In genomic region chr8:72002942-72003341, GRCm38 (mm10) we compare ENCODE assay signal across 28 mouse cellular contexts. TPM values are rescaled to one million over a fixed set of nuclear protein-coding genes. Genes with fewer than 3 reads are reported as not detected.
DNase-seq lines count a peak whose midpoint lies in the region; ATAC-seq and TF ChIP-seq lines count a peak whose summit lies in the region.
"Had no signal": no experiment of that assay in that cellular context is flagged by ENCODE, and none has a peak within 500 bp of the region (broad histone marks: within the 10 kb centered on the region; RNA-seq: fewer than 3 reads in every experiment).

No protein-coding gene starts in this region.

- H3K27me3 ChIP-seq in stomach, postnatal 0 days (ENCODE audit: control insufficient read depth, insufficient read depth, low read length): no peaks in the 10 kb centered on the region
- H3K27me3 ChIP-seq: CH12.LX had no signal

- no peak overlapping the region for H3K27ac ChIP-seq in stomach, postnatal 0 days (replicated peaks)

- H3K36me3 ChIP-seq in stomach, postnatal 0 days (ENCODE audit: control insufficient read depth, insufficient read depth, low read length): no peaks in the 10 kb centered on the region
- H3K36me3 ChIP-seq: G1E had no signal

- H3K4me3 ChIP-seq in stomach, postnatal 0 days (ENCODE audit: low read depth, low read length): no peak overlapping the region

- H3K9me3 ChIP-seq in stomach, postnatal 0 days (ENCODE audit: control insufficient read depth, low read length): no peaks in the 10 kb centered on the region
- H3K9me3 ChIP-seq: G1E had no signal

- no peak for TF ChIP-seq CTCF in stomach, postnatal 0 days (IDR thresholded peaks at IDR 0.05; ENCODE audit: low read depth)

- no peak for TF ChIP-seq EP300 in stomach, postnatal 0 days (optimal IDR thresholded peaks at IDR 0.05)

- H3K9ac ChIP-seq in stomach, postnatal 0 days (ENCODE audit: low read length): no peak overlapping the region

- H3K4me2 ChIP-seq in stomach, postnatal 0 days (replicated peaks; ENCODE audit: low read depth): no peak overlapping the region

- no peaks in the 10 kb centered on the region for H3K4me1 ChIP-seq in stomach, postnatal 0 days (replicated peaks; ENCODE audit: control insufficient read depth, insufficient read depth)

- DNase-seq in testis, postnatal 10 days (ENCODE audit: low spot score): peak; percentile 15
- no peak for DNase-seq in testis, postnatal 14 days (ENCODE audit: low spot score)
- DNase-seq in urinary bladder, postnatal 14 days (ENCODE audit: low spot score): peak; percentile 41
- no peak for DNase-seq in urinary bladder, postnatal 4 days (ENCODE audit: low spot score in 2 of 2)
- peak; percentile 1 for DNase-seq in ES-CJ7 (ENCODE audit: low read depth, low spot score)
- DNase-seq in stomach, postnatal 0 days (ENCODE audit: low spot score): no peak
- DNase-seq in kidney, postnatal 14 days: no peak
- no peak for DNase-seq in adrenal gland, postnatal 10 days
- DNase-seq: adrenal gland, adult 2 months; adrenal gland, adult 8-10 months; adrenal gland, postnatal 14 days; adrenal gland, postnatal 25 days; adrenal gland, postnatal 36 days; B cell, adult 2 months; cerebellum, adult 11 months; cerebellum, adult 11-12 months; cerebellum, adult 18-20 months; cerebellum, adult 2 months had no signal

- peak; percentile 68; the same call in 1 of the 2 replicates for ATAC-seq in stomach, postnatal 0 days (ENCODE audit: low FRiP score, low TSS enrichment)
- ATAC-seq: activated CD4-positive, CD25-positive, alpha-beta regulatory T cell, adult 4 months; CD4-positive, CD25-positive, alpha-beta regulatory T cell, adult 4 months; Patski had no signal

RNA-seq across cellular contexts. Expression of gene Cyp4f18, which starts 6.5 kb away (rescaled TPM):
- 1.3 and 1.4 TPM in 2 replicates for polyA plus RNA-seq in stomach, postnatal 0 days (2015; fragmentation: Nextera tagmentation; extraction: Ambion mirVana)
- 1 to 10 TPM; 1.7 to 1.8 TPM for total RNA-seq in adrenal gland, postnatal 10 days (2021)
- total RNA-seq: G1E had no signal
- polyA plus RNA-seq: C2C12, Patski had no signal

RNA-seq across cellular contexts. Expression of gene Olfr372, which starts 38.1 kb away (rescaled TPM):
- not detected in 2 replicates for polyA plus RNA-seq in stomach, postnatal 0 days (2015; fragmentation: Nextera tagmentation; extraction: Ambion mirVana)
- not detected for total RNA-seq in adrenal gland, postnatal 10 days (2021)
- total RNA-seq: adrenal gland, adult 18-20 months; adrenal gland, adult 2 months; adrenal gland, adult 8-10 months; adrenal gland, postnatal 14 days; adrenal gland, postnatal 25 days; adrenal gland, postnatal 36 days; adrenal gland, postnatal 4 days; CH12.LX; ES-E14 had no signal
- polyA plus RNA-seq: activated CD4-positive, CD25-positive, alpha-beta regulatory T cell, adult 4 months; adrenal gland, adult 2 months; brain, embryonic 14.5 days; C2C12; G1E; Patski had no signal

RNA-seq across cellular contexts. Expression of gene Zfp961, which starts 52.1 kb away (rescaled TPM):
- polyA plus RNA-seq in stomach, postnatal 0 days (2015; fragmentation: Nextera tagmentation; extraction: Ambion mirVana): 11.2 and 11.8 TPM in 2 replicates
- 10 to 100 TPM; 15.4 to 25.9 TPM for total RNA-seq in adrenal gland, postnatal 10 days (2021)

Comparison
In these comparisons a context has a peak if more than half of its experiments do, and no peak if none do; other contexts are left out.
1. DNase-seq: peak in testis, postnatal 10 days (single experiment), urinary bladder, postnatal 14 days (single experiment) and ES-CJ7 (single experiment); none in testis, postnatal 14 days (single experiment), urinary bladder, postnatal 4 days (0 of 2), stomach, postnatal 0 days (single experiment), kidney, postnatal 14 days (single experiment) and adrenal gland, postnatal 10 days (single experiment).